Mouse (Mus musculus) liver, postnatal 0 days (tissue): ENCODE measurements around the gene Fancd2. TPM values are rescaled to one million over a fixed set of nuclear protein-coding genes. Genes with fewer than 3 reads are reported as not detected.
A peak's percentile ranks its signal among the peaks of the same experiment; 100 is the strongest.

Experiments
- ATAC-seq: fragments of 200-750 bp; cut with Nextera tagmentation; 2 replicates; pipeline ENCODE4 v1.8.0; 2017; ENCODE audit warnings: mild to moderate bottlenecking, moderate library complexity
- DNase-seq: peaks from one replicate; pipeline ENCODE4 v3.0.0-alpha.2; 2016
- H3K27ac ChIP-seq: fragments of 300-500 bp; sonication (generic); 2 replicates; pipeline ENCODE4 v1.5.1; 2014; ENCODE audit warnings: antibody characterized with exemption, moderate library complexity, mild to moderate bottlenecking, low read depth
- H3K27me3 ChIP-seq: fragments of 300-500 bp; sonication (generic); 2 replicates; pipeline ENCODE4 v1.6.1; 2014; ENCODE audit warnings: low read length, control low read depth, mixed read lengths; ENCODE audit not compliant: insufficient read depth
- H3K36me3 ChIP-seq: fragments of 300-500 bp; sonication (generic); replicated peaks from 2 replicates; pipeline ENCODE4 v1.6.1; 2014; ENCODE audit warnings: mild to moderate bottlenecking, control low read depth, low read length, moderate library complexity, mixed read lengths; ENCODE audit not compliant: insufficient read depth
- H3K4me1 ChIP-seq: fragments of 300-500 bp; sonication (generic); 2 replicates; pipeline ENCODE4 v1.6.1; 2014; ENCODE audit warnings: antibody characterized with exemption, mild to moderate bottlenecking, control low read depth; ENCODE audit not compliant: insufficient read depth
- H3K4me2 ChIP-seq: fragments of 300-500 bp; sonication (generic); 2 replicates; pipeline ENCODE4 v1.6.1; 2014; ENCODE audit warnings: low read depth, mild to moderate bottlenecking, low read length, moderate library complexity, mixed read lengths
- H3K4me3 ChIP-seq: fragments of 300-500 bp; sonication (generic); 2 replicates; pipeline ENCODE4 v1.5.1; 2014; ENCODE audit warnings: low read depth, low read length
- H3K9ac ChIP-seq: fragments of 300-500 bp; sonication (generic); replicated peaks from 2 replicates; pipeline ENCODE4 v1.6.1; 2014; ENCODE audit warnings: mild to moderate bottlenecking, moderate library complexity
- H3K9me3 ChIP-seq: fragments of 300-500 bp; sonication (generic); 2 replicates; pipeline ENCODE4 v1.6.1; 2016; ENCODE audit warnings: mild to moderate bottlenecking, control low read depth, low read length, mixed read lengths
- CTCF ChIP-seq: sonication (generic); IDR thresholded peaks from 2 replicates; pipeline ENCODE4 v1.5.1; 2016; ENCODE audit warnings: antibody characterized with exemption, low read depth
- EP300 ChIP-seq: IDR thresholded peaks from 2 replicates; pipeline ENCODE4 v1.6.1; 2016; ENCODE audit warnings: antibody characterized with exemption, low read depth, mild to moderate bottlenecking
- WGBS: fragments of 180-500 bp; shearing (Covaris S2); extraction: QIAGEN DNeasy Blood & Tissue Kit; methylation state at CpG from one replicate; pipeline ENCODE4 v1.1.7; 2014; ENCODE audit not compliant: insufficient replicate concordance; 5-methylcytosine and 5-hydroxymethylcytosine counted together
- polyA plus RNA-seq: library from polyadenylated mRNA; unstranded; fragments of >200 nt; fragmentation: Nextera tagmentation; extraction: Ambion mirVana; gene quantifications from 2 replicates; pipeline ENCODE4 v1.2.1, GENCODE M21; 2015

The Fancd2 gene
- polyA plus RNA-seq, 1 experiment from 2014 or later: 4.5 TPM

- Histone ChIP-seq H3K4me2 (no peak overlapping the region), H3K27ac (no peak overlapping the region), H3K36me3 (peaks cover 5% of the 10 kb centered on the region; the same call in 1 of the 2 replicates), H3K9me3 (no peaks in the 10 kb centered on the region), H3K4me3 (no peak overlapping the region), H3K9ac (no peak overlapping the region), H3K27me3 (no peaks in the 10 kb centered on the region), H3K4me1 (no peaks in the 10 kb centered on the region)
- 66% methylated on average over 8 of the region's 12 CpGs for WGBS
- TF ChIP-seq EP300 (no peak), CTCF (no peak)
- ATAC-seq (peak; percentile 90), DNase-seq (no peak)
Measured at GRCm38 (mm10) chr6:113543906-113544481, 12.5 kb downstream of the Fancd2 start.

- no peaks in the 10 kb centered on the region for H3K9me3 ChIP-seq
- no peak overlapping the region for H3K4me3 ChIP-seq
- DNase-seq: no peak
- no peak overlapping the region for H3K9ac ChIP-seq
- H3K27me3 ChIP-seq: no peaks in the 10 kb centered on the region
- TF ChIP-seq EP300: no peak
- no peak for TF ChIP-seq CTCF
- no peak overlapping the region for H3K27ac ChIP-seq
- ATAC-seq: no peak
- WGBS: 89% methylated on average over 6 of the region's 6 CpGs
- no peaks in the 10 kb centered on the region for H3K4me1 ChIP-seq
- no peak overlapping the region for H3K4me2 ChIP-seq
- 0 out of 2 replicates have a peak, but pooled peaks cover 6% of the 10 kb centered on the region for H3K36me3 ChIP-seq
Measured at GRCm38 (mm10) chr6:113559736-113560135, 28.3 kb downstream of the Fancd2 start.

- WGBS: 86% methylated on average over 1 of the region's 1 CpGs
- Histone ChIP-seq H3K4me1 (no peaks in the 10 kb centered on the region), H3K9ac (no peak overlapping the region), H3K27ac (no peak overlapping the region), H3K27me3 (no peaks in the 10 kb centered on the region), H3K36me3 (0 out of 2 replicates have a peak, but pooled peaks cover 6% of the 10 kb centered on the region), H3K9me3 (no peaks in the 10 kb centered on the region), H3K4me3 (no peak overlapping the region), H3K4me2 (no peak overlapping the region)
- no peak for TF ChIP-seq EP300
- no peak for TF ChIP-seq CTCF
- ATAC-seq: no peak
- DNase-seq: no peak
Measured at GRCm38 (mm10) chr6:113564557-113564956, 33.1 kb downstream of the Fancd2 start.

- no peak overlapping the region for H3K27ac ChIP-seq
- no peak overlapping the region for H3K4me3 ChIP-seq
- H3K4me1 ChIP-seq: no peaks in the 10 kb centered on the region
- WGBS: 97% methylated on average over 6 of the region's 6 CpGs
- H3K27me3 ChIP-seq: no peaks in the 10 kb centered on the region
- no peak overlapping the region for H3K9ac ChIP-seq
- no peak overlapping the region for H3K4me2 ChIP-seq
- ATAC-seq (no peak), DNase-seq (no peak)
- H3K36me3 ChIP-seq: peaks cover 23% of the 10 kb centered on the region
- H3K9me3 ChIP-seq: no peaks in the 10 kb centered on the region
- TF ChIP-seq CTCF (no peak), EP300 (no peak)
Measured at GRCm38 (mm10) chr6:113576044-113576443, 44.6 kb downstream of the Fancd2 start.

GRCm38 (mm10) chr6:113579306-113579705 lies 47.8 kb downstream of the Fancd2 start:
- DNase-seq (no peak), ATAC-seq (no peak)
- no peak for TF ChIP-seq CTCF
- TF ChIP-seq EP300: no peak
- Histone ChIP-seq H3K27me3 (no peaks in the 10 kb centered on the region), H3K4me1 (no peaks in the 10 kb centered on the region), H3K9me3 (no peaks in the 10 kb centered on the region), H3K9ac (no peak overlapping the region), H3K4me2 (no peak overlapping the region), H3K36me3 (peaks cover 13% of the 10 kb centered on the region), H3K27ac (no peak overlapping the region), H3K4me3 (no peak overlapping the region)
- WGBS: 89% methylated on average over 3 of the region's 3 CpGs

GRCm38 (mm10) chr6:113583023-113583422 lies 51.5 kb downstream of the Fancd2 start:
- H3K36me3 ChIP-seq: peaks cover 7% of the 10 kb centered on the region; the same call in 1 of the 2 replicates
- H3K4me3 ChIP-seq: no peak overlapping the region
- no peak for ATAC-seq
- no peaks in the 10 kb centered on the region for H3K9me3 ChIP-seq
- no peak for TF ChIP-seq EP300
- H3K4me2 ChIP-seq: no peak overlapping the region
- H3K9ac ChIP-seq: no peak overlapping the region
- no peak overlapping the region for H3K27ac ChIP-seq
- no peak for DNase-seq
- no peaks in the 10 kb centered on the region for H3K27me3 ChIP-seq
- H3K4me1 ChIP-seq: no peaks in the 10 kb centered on the region
- WGBS: 92% methylated on average over 4 of the region's 4 CpGs
